Mouse (Mus musculus) thymus, adult 2 months (tissue): ENCODE measurements around the gene Fam50b. TPM values are rescaled to one million over a fixed set of nuclear protein-coding genes. Genes with fewer than 3 reads are reported as not detected.

Experiments used
- DNase-seq: peaks from one replicate; pipeline ENCODE4 v3.0.0; 2021
- H3K27ac ChIP-seq: fragments of 200-500 bp; 2 replicates; pipeline ENCODE4 v1.5.1; 2012; ENCODE audit warnings: low read length, control low read depth; ENCODE audit not compliant: control insufficient read depth, insufficient read depth
- H3K27me3 ChIP-seq: fragments of 200-500 bp; 2 replicates; pipeline ENCODE4 v1.6.1; 2012; ENCODE audit warnings: mild to moderate bottlenecking, low read length, moderate library complexity, mixed read lengths; ENCODE audit not compliant: control insufficient read depth, insufficient read depth
- H3K36me3 ChIP-seq: fragments of 200-500 bp; 2 replicates; pipeline ENCODE4 v1.6.1; 2012; ENCODE audit warnings: mild to moderate bottlenecking, low read length, moderate library complexity; ENCODE audit not compliant: control insufficient read depth, insufficient read depth
- H3K4me1 ChIP-seq: fragments of 200-500 bp; replicated peaks from 2 replicates; pipeline ENCODE4 v1.6.1; 2012; ENCODE audit warnings: low read length; ENCODE audit not compliant: control insufficient read depth, insufficient read depth
- H3K4me3 ChIP-seq: fragments of 200-500 bp; 2 replicates; pipeline ENCODE4 v1.5.1; 2012; ENCODE audit warnings: mild to moderate bottlenecking, low read length, control low read depth, moderate library complexity; ENCODE audit not compliant: control insufficient read depth, insufficient read depth
- CTCF ChIP-seq: fragments of 200-500 bp; IDR thresholded peaks from 2 replicates; pipeline ENCODE4 v1.5.1; 2012; ENCODE audit warnings: mild to moderate bottlenecking, control low read depth, low read length, moderate library complexity, borderline replicate concordance; ENCODE audit not compliant: control insufficient read depth, poor library complexity, insufficient read depth; ENCODE audit errors: extremely low read depth
- POLR2A ChIP-seq: fragments of 200-500 bp; IDR thresholded peaks from 2 replicates; pipeline ENCODE4 v1.6.1; 2012; ENCODE audit warnings: mild to moderate bottlenecking, low read length, control low read depth, moderate library complexity; ENCODE audit not compliant: control insufficient read depth, poor library complexity, insufficient read depth; ENCODE audit errors: extremely low read depth
- WGBS: fragments of 180-500 bp; shearing (Covaris S2); methylation state at CpG from one replicate; pipeline ENCODE4 v1.1.7; 2018; 5-methylcytosine and 5-hydroxymethylcytosine counted together
- polyA plus RNA-seq: library from polyadenylated mRNA; depleted of rRNA; stranded (reverse); fragments of >200 nt; gene quantifications from 2 replicates; pipeline ENCODE4 v1.2.3, GENCODE M21; 2012

The Fam50b gene
- polyA plus RNA-seq, 1 experiment = not detected

DNA sequence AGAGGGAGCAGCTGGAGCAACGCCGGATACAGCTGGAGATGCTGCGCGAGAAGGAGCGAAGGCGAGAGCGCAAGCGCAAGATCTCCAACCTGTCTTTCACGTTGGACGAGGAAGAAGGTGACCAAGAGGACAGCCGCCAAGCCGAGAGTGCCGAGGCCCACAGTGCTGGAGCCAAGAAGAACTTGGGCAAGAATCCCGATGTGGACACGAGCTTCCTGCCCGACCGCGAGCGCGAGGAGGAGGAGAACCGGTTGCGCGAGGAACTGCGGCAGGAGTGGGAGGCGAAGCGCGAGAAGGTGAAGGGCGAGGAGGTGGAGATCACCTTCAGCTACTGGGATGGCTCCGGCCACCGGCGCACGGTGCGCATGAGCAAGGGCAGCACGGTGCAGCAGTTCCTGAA, 12.2 kb downstream of the Fam50b start:
- TF ChIP-seq CTCF (no peak), POLR2A (no peak)
- no peak overlapping the region for H3K27ac ChIP-seq
- DNase-seq = no peak
- whole genome bisulfite sequencing = 98% methylated on average over 34 of the region's 34 CpGs
- H3K36me3 ChIP-seq = no peaks in the 10 kb centered on the region
- no peaks in the 10 kb centered on the region for H3K27me3 ChIP-seq
- H3K4me3 ChIP-seq = no peak overlapping the region
- no peaks in the 10 kb centered on the region for H3K4me1 ChIP-seq

DNA sequence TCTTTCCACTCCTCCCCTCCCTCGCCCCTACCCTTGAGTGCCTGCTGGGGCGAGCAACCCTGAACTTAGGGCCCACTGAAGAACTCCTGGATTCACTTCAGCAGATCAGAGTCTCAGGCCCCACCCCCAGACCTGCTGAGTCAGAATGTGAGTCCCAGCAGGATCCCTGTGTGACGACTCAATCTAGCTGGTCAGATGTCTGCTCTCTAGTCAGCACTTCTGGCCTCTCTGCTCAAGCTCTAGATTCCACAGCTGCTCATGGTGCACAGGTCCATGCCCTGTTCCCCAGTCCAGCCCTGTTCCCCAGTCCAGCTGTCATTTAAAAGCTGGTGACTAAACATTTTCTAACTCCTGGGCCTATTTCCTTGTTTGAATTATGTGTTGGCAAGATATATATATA, 13.9 kb downstream of the Fam50b start:
- no peaks in the 10 kb centered on the region for H3K36me3 ChIP-seq
- no peaks in the 10 kb centered on the region for H3K4me1 ChIP-seq
- no peak for DNase-seq
- no peaks in the 10 kb centered on the region for H3K27me3 ChIP-seq
- WGBS = 88% methylated on average over 3 of the region's 3 CpGs
- TF ChIP-seq POLR2A (no peak), CTCF (no peak)
- no peak overlapping the region for H3K27ac ChIP-seq
- no peak overlapping the region for H3K4me3 ChIP-seq

DNA sequence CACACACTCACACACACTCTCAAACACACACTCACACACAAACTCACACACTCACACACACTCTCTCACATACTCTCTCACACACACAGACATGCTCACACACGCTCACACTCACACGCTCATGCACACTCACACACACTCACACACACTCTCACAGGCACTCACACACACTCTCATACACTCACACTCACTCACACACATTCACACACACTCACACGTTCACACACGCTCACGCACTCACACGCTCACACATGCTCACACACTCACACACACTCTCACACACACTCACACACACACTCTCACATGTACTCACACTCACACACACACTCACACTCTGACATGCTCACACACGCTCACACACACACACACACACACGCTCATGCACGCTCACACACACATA, 24.6 kb downstream of the Fam50b start:
- Histone ChIP-seq H3K27me3 (no peaks in the 10 kb centered on the region), H3K27ac (no peak overlapping the region), H3K4me1 (no peaks in the 10 kb centered on the region), H3K4me3 (no peak overlapping the region), H3K36me3 (no peaks in the 10 kb centered on the region)
- 97% methylated on average over 9 of the region's 9 CpGs for WGBS
- TF ChIP-seq POLR2A (no peak), CTCF (no peak)
- DNase-seq = no peak

DNA sequence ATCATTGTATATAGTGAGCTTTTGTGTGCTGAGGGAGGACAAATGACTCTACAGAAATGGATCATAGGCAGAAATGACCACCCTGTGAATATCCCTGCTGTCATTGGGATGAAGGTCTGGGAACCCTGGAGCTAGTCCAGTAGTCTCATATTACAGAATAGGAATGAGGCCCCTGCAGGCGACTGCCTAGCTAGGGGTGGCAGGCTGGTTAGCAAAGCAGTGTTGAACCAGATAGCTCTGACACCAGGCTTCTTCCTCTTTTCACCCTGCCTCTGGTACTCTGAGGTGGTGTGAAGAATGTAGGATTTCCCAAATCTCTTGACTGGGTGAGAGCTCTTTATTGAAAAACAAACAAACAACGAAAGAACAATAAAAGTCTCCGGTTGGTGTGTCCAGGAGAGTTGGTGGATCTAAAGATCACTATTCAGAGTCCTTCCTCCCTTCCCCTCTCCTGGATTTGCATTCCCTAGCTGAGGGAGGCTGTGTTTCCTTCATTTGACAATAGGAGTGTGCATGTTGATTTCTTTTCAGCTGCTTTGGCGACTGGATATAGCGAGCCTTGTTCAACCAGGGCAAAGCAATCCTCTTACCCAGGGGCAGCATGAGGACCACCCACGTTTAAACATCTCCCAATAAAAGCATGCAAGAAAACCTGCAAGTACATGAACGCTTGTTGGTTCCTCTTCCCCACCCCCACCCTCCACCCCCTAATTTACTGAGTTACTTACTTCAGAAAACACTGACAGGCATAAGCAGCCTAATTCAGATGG, 26.1 kb downstream of the Fam50b start:
- TF ChIP-seq CTCF (no peak), POLR2A (no peak)
- H3K27ac ChIP-seq = no peak overlapping the region
- DNase-seq = no peak
- no peak overlapping the region for H3K4me3 ChIP-seq
- 27% methylated on average over 7 of the region's 7 CpGs for WGBS
- no peaks in the 10 kb centered on the region for H3K4me1 ChIP-seq
- no peaks in the 10 kb centered on the region for H3K36me3 ChIP-seq
- H3K27me3 ChIP-seq = no peaks in the 10 kb centered on the region

DNA sequence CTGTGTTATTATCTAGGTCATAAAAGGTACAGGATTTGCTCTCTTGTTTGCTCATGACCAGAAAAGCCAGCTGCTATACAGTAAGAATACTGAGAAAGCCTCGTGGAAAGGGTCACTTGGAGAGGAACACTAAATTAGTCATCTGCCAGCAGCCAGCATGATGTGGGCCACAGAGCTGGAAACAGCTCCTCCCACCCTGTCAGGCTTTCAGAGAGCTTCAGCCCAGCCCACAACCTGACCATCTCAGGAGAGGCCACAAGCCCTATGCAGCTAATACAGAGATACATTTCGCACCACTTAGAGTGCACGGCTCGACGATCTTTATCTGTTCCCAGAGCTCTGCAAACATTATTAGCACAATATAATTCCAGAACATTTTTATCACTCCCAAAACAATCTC, 27.5 kb downstream of the Fam50b start:
- no peak overlapping the region for H3K27ac ChIP-seq
- DNase-seq = no peak
- WGBS = 81% methylated on average over 5 of the region's 5 CpGs
- no peaks in the 10 kb centered on the region for H3K27me3 ChIP-seq
- H3K4me1 ChIP-seq = no peaks in the 10 kb centered on the region
- no peak overlapping the region for H3K4me3 ChIP-seq
- TF ChIP-seq POLR2A = no peak
- TF ChIP-seq CTCF = no peak
- no peaks in the 10 kb centered on the region for H3K36me3 ChIP-seq

DNA sequence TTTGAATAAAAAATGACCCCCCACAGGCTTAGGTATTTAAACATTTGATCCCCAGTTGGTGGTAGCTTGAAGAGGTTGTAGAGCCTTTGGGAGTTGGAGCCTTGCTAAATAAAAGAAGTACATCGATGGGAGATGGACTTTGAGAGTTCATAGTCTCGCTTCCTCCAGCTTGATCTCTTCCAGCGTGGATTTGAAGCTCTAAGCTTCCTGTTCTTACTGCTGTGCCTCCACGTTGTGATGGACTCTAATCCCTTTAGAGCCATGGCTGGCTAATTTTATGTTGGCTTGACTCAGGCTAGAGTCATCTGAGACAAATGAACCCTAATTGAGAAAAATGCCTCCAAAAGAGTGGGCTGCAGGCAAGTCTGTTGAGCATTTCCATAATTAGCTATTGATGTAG, 28.2 kb downstream of the Fam50b start:
- Histone ChIP-seq H3K27me3 (no peaks in the 10 kb centered on the region), H3K36me3 (no peaks in the 10 kb centered on the region), H3K4me3 (no peak overlapping the region), H3K4me1 (no peaks in the 10 kb centered on the region), H3K27ac (no peak overlapping the region)
- DNase-seq = no peak
- no peak for TF ChIP-seq CTCF
- no peak for TF ChIP-seq POLR2A
- 82% methylated on average over 4 of the region's 4 CpGs for WGBS
